Mouse (Mus musculus): ENCODE results near the gene Slc22a20.

DNA sequence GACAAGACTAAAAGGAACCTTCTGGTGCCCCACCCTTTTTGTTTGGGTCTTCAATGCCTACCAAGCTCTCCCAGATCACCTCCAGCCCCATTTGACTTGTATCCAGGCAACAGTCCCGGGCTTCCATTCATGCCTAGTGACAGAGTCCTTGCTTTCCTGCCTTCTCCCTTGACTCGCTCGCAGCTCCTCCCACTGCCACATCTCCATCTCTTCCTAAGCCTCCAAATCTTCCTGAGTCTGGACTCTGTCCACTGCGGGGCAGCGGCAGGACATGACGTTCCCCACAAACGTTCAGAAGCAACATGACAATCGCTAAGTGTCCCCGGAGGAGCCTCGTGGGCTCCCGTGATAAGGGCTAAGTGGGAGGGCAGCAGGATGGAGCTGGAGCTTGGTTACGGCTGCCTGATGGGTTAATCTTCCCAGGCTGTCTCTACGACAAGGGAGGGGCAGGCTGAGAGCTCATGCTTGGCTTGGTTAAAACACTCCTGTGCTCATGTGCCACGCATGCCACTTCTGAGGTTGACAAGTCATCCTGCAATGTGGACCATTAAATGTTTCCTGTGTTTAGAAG, 48.0 kb downstream of the Slc22a20 start:
- no peak for TF ChIP-seq CTCF (IDR thresholded peaks at IDR 0.05; ENCODE audit: low read depth, low read length)
- TF ChIP-seq GATA1 (IDR thresholded peaks at IDR 0.05; ENCODE audit: borderline replicate concordance, low read length): no peak
- TF ChIP-seq TAL1 (conservative IDR thresholded peaks at IDR 0.05; ENCODE audit: low read depth, low read length): no peak
- no peak for TF ChIP-seq POLR2AphosphoS5 (IDR thresholded peaks at IDR 0.05; ENCODE audit: insufficient replicate concordance, low read depth, low read length)
